Mouse (Mus musculus): ENCODE data around the gene Phykpl. TPM values are rescaled to one million over a fixed set of nuclear protein-coding genes. Genes with fewer than 3 reads are reported as not detected.
A peak's percentile ranks its signal among the peaks of the same experiment; 100 is the strongest.

Phykpl gene
- polyA plus RNA-seq, 1 experiment = 7.0 TPM

DNA sequence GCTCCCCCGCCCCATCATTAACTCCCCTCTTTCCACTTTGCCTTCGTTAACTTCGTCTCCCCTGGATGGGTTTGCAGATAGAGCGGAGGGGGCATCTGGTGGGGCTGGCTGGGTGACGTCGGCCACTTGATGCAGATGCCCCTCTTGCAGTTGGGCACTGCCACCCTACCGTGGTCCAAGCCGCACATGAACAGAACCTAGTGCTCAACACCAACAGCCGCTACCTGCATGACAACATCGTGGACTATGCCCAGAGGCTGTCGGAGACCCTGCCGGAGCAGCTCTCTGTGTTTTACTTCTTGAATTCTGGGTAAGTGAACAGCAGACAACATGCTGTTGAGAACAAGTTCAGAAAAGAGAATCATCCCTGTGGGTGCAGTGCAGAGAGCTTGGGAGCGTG, 1.9 kb downstream of the Phykpl start:
- Histone ChIP-seq H3K79me2 (ENCODE audit: control insufficient read depth, insufficient read depth) (peaks cover 8% of the 10 kb centered on the region), H3K27me3 (ENCODE audit: control insufficient read depth, insufficient read depth, insufficient read length) (no peaks in the 10 kb centered on the region), H3K4me2 (ENCODE audit: low read depth) (no peak overlapping the region), H3K36me3 (ENCODE audit: control insufficient read depth, insufficient read depth) (peaks cover 24% of the 10 kb centered on the region), H3ac (ENCODE audit: control insufficient read depth, insufficient read length) (no peak overlapping the region), H3K4me3 (peak overlapping the region; percentile 76)
- TF ChIP-seq TCF12 (IDR thresholded peaks at IDR 0.05; ENCODE audit: insufficient read depth, poor library complexity, severe bottlenecking) = no peak
- TF ChIP-seq POLR2A (IDR thresholded peaks at IDR 0.05; ENCODE audit: insufficient read length, low read depth) = peak; percentile 21
- no peak for TF ChIP-seq SRF (IDR thresholded peaks at IDR 0.05; ENCODE audit: control insufficient read depth, insufficient read length, low read depth)
- TF ChIP-seq TCF3 (IDR thresholded peaks at IDR 0.05; ENCODE audit: insufficient read length, low read depth) = no peak
- no peak for TF ChIP-seq REST (IDR thresholded peaks at IDR 0.05; ENCODE audit: insufficient read depth, insufficient read length)
- TF ChIP-seq MYOD1 (IDR thresholded peaks at IDR 0.05; ENCODE audit: control insufficient read depth in 1 of 3, insufficient read length in 2 of 3, low read depth in 2 of 3) = no peak
- peak; percentile 50 for TF ChIP-seq POLR2AphosphoS2 (IDR thresholded peaks at IDR 0.05; ENCODE audit: insufficient read length, low read depth)

DNA sequence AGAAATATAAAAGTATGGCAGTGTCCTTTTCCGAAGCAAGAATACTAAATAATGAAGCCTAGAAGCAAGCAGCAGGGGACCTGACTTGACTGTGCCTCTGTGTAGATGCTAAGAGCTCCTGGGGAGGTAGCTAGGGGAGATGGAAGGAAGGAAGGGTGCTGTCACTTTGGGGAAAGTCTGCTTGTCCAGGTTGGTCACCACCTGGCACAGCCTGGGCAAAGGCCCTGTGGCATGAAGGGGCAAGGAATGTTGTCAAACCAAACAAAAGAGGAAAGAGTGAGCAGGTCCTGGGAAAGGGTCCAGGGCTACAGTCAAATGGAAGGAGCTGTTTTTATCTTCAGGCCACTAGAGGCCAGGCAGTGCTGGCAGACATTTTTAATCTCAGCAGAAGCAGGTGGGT, 2.5 kb downstream of the Phykpl start:
- Histone ChIP-seq H3ac (ENCODE audit: control insufficient read depth, insufficient read length) (no peak overlapping the region), H3K27me3 (ENCODE audit: control insufficient read depth, insufficient read depth, insufficient read length) (no peaks in the 10 kb centered on the region), H3K4me3 (no peak overlapping the region), H3K36me3 (ENCODE audit: control insufficient read depth, insufficient read depth) (peaks cover 26% of the 10 kb centered on the region), H3K79me2 (ENCODE audit: control insufficient read depth, insufficient read depth) (peaks cover 8% of the 10 kb centered on the region), H3K4me2 (ENCODE audit: low read depth) (no peak overlapping the region)
- TF ChIP-seq CEBPB (IDR thresholded peaks at IDR 0.05; ENCODE audit: insufficient read depth, poor library complexity, severe bottlenecking) (no peak), POLR2AphosphoS2 (IDR thresholded peaks at IDR 0.05; ENCODE audit: insufficient read length, low read depth) (peak; percentile 51)

DNA sequence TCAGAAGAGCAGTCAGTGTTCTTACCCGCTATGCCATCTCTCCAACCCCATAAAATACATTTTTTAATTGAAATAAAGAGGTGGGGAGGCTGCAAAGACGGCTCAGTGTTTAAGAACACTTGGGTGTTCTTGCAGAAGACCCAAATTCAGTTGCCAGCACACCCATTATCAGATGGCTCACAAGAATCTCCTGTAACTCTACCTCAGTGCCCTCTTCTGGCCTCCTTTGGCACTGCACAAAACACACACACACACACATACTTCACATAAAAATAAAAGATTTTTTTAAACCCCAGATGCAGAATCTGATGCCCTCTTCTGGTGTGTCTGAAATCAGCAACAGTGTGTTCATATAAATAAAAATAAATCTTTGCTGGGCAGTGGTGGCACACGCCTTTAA, 4.3 kb downstream of the Phykpl start:
- Histone ChIP-seq H3K4me2 (ENCODE audit: low read depth) (no peak overlapping the region), H3K27me3 (ENCODE audit: control insufficient read depth, insufficient read depth, insufficient read length) (no peaks in the 10 kb centered on the region), H3K4me3 (no peak overlapping the region), H3ac (ENCODE audit: control insufficient read depth, insufficient read length) (no peak overlapping the region), H3K36me3 (ENCODE audit: control insufficient read depth, insufficient read depth) (peaks cover 44% of the 10 kb centered on the region), H3K79me2 (ENCODE audit: control insufficient read depth, insufficient read depth) (peaks cover 8% of the 10 kb centered on the region)
- TF ChIP-seq POLR2A (IDR thresholded peaks at IDR 0.05; ENCODE audit: insufficient read length, low read depth) (no peak), MAX (IDR thresholded peaks at IDR 0.05; ENCODE audit: low read depth) (no peak), TCF12 (IDR thresholded peaks at IDR 0.05; ENCODE audit: insufficient read depth, poor library complexity, severe bottlenecking) (no peak), MYOG (IDR thresholded peaks at IDR 0.05; ENCODE audit: control insufficient read depth in 1 of 3, insufficient read depth in 1 of 3, insufficient read length in 2 of 3, low read depth in 2 of 3) (no peak), SRF (IDR thresholded peaks at IDR 0.05; ENCODE audit: control insufficient read depth, insufficient read length, low read depth) (no peak), REST (IDR thresholded peaks at IDR 0.05; ENCODE audit: insufficient read depth, insufficient read length) (no peak), MYOD1 (IDR thresholded peaks at IDR 0.05; ENCODE audit: control insufficient read depth in 1 of 3, insufficient read length in 2 of 3, low read depth in 2 of 3) (no peak), POLR2AphosphoS2 (IDR thresholded peaks at IDR 0.05; ENCODE audit: insufficient read length, low read depth) (no peak), TCF3 (IDR thresholded peaks at IDR 0.05; ENCODE audit: insufficient read length, low read depth) (no peak), CEBPB (IDR thresholded peaks at IDR 0.05; ENCODE audit: insufficient read depth, poor library complexity, severe bottlenecking) (no peak), E2F4 (IDR thresholded peaks at IDR 0.05; ENCODE audit: insufficient read depth) (no peak), USF1 (IDR thresholded peaks at IDR 0.05; ENCODE audit: low read depth) (no peak)

DNA sequence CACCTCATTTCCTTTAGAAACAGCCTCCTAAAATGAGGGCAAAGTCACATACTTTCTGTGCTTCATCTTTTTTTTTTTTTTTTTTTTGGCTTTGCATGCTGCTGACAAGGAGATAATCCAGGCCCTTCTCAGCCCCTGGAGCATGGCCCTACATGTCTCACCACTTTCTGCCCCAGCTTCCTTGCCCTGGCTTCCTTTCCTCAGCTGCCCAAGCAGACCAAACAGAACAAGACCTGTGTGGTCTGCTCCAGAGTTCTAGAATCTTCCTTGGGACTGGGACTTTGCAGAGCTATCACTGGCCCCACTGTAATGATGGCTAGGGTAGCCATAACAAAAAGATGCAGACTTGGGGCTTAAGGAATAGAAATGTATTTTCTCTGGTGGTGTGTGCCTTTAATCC, 5.4 kb downstream of the Phykpl start:
- H3K27me3 ChIP-seq (ENCODE audit: control insufficient read depth, insufficient read depth, insufficient read length) = no peaks in the 10 kb centered on the region
- peaks cover 51% of the 10 kb centered on the region for H3K36me3 ChIP-seq (ENCODE audit: control insufficient read depth, insufficient read depth)
- TF ChIP-seq TCF3 (IDR thresholded peaks at IDR 0.05; ENCODE audit: insufficient read length, low read depth) (no peak), MAX (IDR thresholded peaks at IDR 0.05; ENCODE audit: low read depth) (no peak), USF1 (IDR thresholded peaks at IDR 0.05; ENCODE audit: low read depth) (no peak), MYOD1 (IDR thresholded peaks at IDR 0.05; ENCODE audit: control insufficient read depth in 1 of 3, insufficient read length in 2 of 3, low read depth in 2 of 3) (no peak), POLR2A (IDR thresholded peaks at IDR 0.05; ENCODE audit: insufficient read length, low read depth) (no peak), E2F4 (IDR thresholded peaks at IDR 0.05; ENCODE audit: insufficient read depth) (no peak), TCF12 (IDR thresholded peaks at IDR 0.05; ENCODE audit: insufficient read depth, poor library complexity, severe bottlenecking) (no peak), SRF (IDR thresholded peaks at IDR 0.05; ENCODE audit: control insufficient read depth, insufficient read length, low read depth) (no peak), REST (IDR thresholded peaks at IDR 0.05; ENCODE audit: insufficient read depth, insufficient read length) (no peak), POLR2AphosphoS2 (IDR thresholded peaks at IDR 0.05; ENCODE audit: insufficient read length, low read depth) (no peak), CEBPB (IDR thresholded peaks at IDR 0.05; ENCODE audit: insufficient read depth, poor library complexity, severe bottlenecking) (no peak), MYOG (IDR thresholded peaks at IDR 0.05; ENCODE audit: control insufficient read depth in 1 of 3, insufficient read depth in 1 of 3, insufficient read length in 2 of 3, low read depth in 2 of 3) (no peak)
- peaks cover 8% of the 10 kb centered on the region for H3K79me2 ChIP-seq (ENCODE audit: control insufficient read depth, insufficient read depth)
- no peak overlapping the region for H3ac ChIP-seq (ENCODE audit: control insufficient read depth, insufficient read length)
- H3K4me3 ChIP-seq = no peak overlapping the region
- H3K4me2 ChIP-seq (ENCODE audit: low read depth) = no peak overlapping the region

DNA sequence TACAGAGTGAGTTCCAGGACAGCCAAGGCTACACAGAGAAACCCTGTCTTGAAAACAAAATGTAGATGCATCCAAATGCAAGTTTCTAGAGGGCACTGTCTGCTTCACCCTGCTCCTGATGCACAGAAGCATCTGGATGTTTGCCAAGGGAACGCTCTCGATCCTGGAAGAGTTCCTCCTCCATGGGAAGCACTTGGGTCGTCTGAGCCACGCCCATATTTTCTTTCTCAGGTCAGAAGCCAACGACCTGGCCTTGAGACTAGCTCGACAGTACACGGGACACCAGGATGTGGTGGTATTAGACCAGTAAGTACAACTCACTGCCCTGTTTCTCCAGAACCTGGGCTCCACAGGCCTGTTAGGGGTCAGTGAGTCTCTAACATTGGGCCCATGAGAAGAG, 6.6 kb downstream of the Phykpl start:
- no peak overlapping the region for H3ac ChIP-seq (ENCODE audit: control insufficient read depth, insufficient read length)
- H3K36me3 ChIP-seq (ENCODE audit: control insufficient read depth, insufficient read depth) = peaks cover 63% of the 10 kb centered on the region
- TF ChIP-seq USF1 (IDR thresholded peaks at IDR 0.05; ENCODE audit: low read depth) (no peak), E2F4 (IDR thresholded peaks at IDR 0.05; ENCODE audit: insufficient read depth) (no peak), POLR2A (IDR thresholded peaks at IDR 0.05; ENCODE audit: insufficient read length, low read depth) (no peak)
- no peaks in the 10 kb centered on the region for H3K27me3 ChIP-seq (ENCODE audit: control insufficient read depth, insufficient read depth, insufficient read length)
- H3K79me2 ChIP-seq (ENCODE audit: control insufficient read depth, insufficient read depth) = no peaks in the 10 kb centered on the region
- no peak overlapping the region for H3K4me3 ChIP-seq
- H3K4me2 ChIP-seq (ENCODE audit: low read depth) = no peak overlapping the region

Data from myocyte (in vitro differentiated cells).